Mouse (Mus musculus): ENCODE data around the gene 5730596B20Rik. TPM values are rescaled to one million over a fixed set of nuclear protein-coding genes. Genes with fewer than 3 reads are reported as not detected.

Gene 5730596B20Rik
- polyA plus RNA-seq, 1 experiment from 2014 or later = 0.10 TPM

DNA sequence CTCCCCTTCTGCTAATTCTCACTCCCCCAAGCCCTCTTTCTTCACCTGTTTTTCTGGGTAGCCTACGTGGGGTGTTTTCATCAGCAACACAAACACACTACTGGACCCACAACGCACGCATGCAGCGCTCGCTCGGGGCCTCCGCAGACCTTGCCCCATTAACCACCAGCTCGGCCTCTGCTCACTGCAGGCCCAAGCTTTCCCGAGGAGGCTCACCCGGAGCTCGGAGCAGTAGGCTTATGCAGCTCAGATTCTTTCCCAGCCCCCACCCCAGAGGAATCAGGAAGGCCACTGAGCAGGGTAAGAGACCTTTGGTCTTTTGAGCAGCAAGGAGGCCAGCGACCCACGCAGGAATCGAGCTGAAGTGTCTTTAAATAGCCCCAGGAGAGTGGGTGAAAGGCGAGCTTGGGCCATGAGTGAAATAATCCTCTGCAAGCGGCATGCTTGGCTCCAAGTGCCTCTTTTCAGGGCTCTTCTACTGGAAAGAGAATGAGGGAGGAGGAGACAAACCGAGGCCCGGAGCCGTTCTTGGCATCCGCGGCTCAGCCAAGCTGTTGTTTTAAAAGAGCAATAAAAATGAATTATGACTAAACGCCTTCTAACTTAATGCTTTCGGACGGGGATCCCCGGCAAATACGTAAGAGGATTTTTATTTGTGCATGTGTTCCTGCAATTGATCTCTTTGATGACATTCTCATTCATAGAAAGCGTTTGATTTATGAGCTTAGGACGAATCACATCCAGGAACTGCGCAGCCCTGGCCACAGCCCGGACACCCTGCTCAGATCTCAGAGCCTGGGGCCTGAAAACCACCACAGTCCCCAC lies 16.6 kb upstream of the 5730596B20Rik start:
- peak overlapping the region; percentile 67; the same call in 1 of the 2 replicates for H3K27ac ChIP-seq (replicated peaks; ENCODE audit: low read depth, low read length)
- 4% methylated on average over 30 of the region's 30 CpGs for WGBS
- H3K36me3 ChIP-seq (ENCODE audit: control insufficient read depth, insufficient read depth, low read length) = no peaks in the 10 kb centered on the region
- peaks cover 7% of the 10 kb centered on the region; the same call in 1 of the 2 replicates for H3K4me1 ChIP-seq (ENCODE audit: control insufficient read depth, insufficient read depth, low read length)
- H3K27me3 ChIP-seq (replicated peaks; ENCODE audit: control insufficient read depth, insufficient read depth, low read length) = peaks cover 97% of the 10 kb centered on the region
- H3K9ac ChIP-seq (ENCODE audit: low read depth, low read length) = peak overlapping the region; percentile 53; the same call in 1 of the 2 replicates
- DNase-seq (ENCODE audit: low spot score) = no peak
- H3K4me3 ChIP-seq (ENCODE audit: low read depth, low read length) = peak overlapping the region; percentile 62; the same call in 1 of the 2 replicates
- ATAC-seq (ENCODE audit: low read depth) = no peak
- H3K4me2 ChIP-seq (ENCODE audit: low read depth, low read length) = peak overlapping the region; percentile 99
- no peaks in the 10 kb centered on the region for H3K9me3 ChIP-seq (ENCODE audit: control insufficient read depth, low read length)

GRCm38 (mm10) chr6:52161336-52162092 lies 15.8 kb upstream of the 5730596B20Rik start:
- peak overlapping the region; percentile 62; the same call in 1 of the 2 replicates for H3K4me3 ChIP-seq (ENCODE audit: low read depth, low read length)
- no peak for DNase-seq (ENCODE audit: low spot score)
- H3K9me3 ChIP-seq (ENCODE audit: control insufficient read depth, low read length) = no peaks in the 10 kb centered on the region
- H3K4me2 ChIP-seq (ENCODE audit: low read depth, low read length) = peak overlapping the region; percentile 99; the same call in 1 of the 2 replicates
- H3K27ac ChIP-seq (replicated peaks; ENCODE audit: low read depth, low read length) = peak overlapping the region; percentile 67; the same call in 1 of the 2 replicates
- no peaks in the 10 kb centered on the region for H3K36me3 ChIP-seq (ENCODE audit: control insufficient read depth, insufficient read depth, low read length)
- H3K9ac ChIP-seq (ENCODE audit: low read depth, low read length) = peak overlapping the region; percentile 53; the same call in 1 of the 2 replicates
- no peak for ATAC-seq (ENCODE audit: low read depth)
- H3K4me1 ChIP-seq (ENCODE audit: control insufficient read depth, insufficient read depth, low read length) = peaks cover 7% of the 10 kb centered on the region; the same call in 1 of the 2 replicates
- WGBS = 2% methylated on average over 8 of the region's 8 CpGs
- peaks cover 98% of the 10 kb centered on the region for H3K27me3 ChIP-seq (replicated peaks; ENCODE audit: control insufficient read depth, insufficient read depth, low read length)

- H3K27ac ChIP-seq (replicated peaks; ENCODE audit: low read depth, low read length) = no peak overlapping the region; the same call in 1 of the 2 replicates
- no peak overlapping the region for H3K9ac ChIP-seq (ENCODE audit: low read depth, low read length)
Measured at GRCm38 (mm10) chr6:52162093-52162380, 15.3 kb upstream of the 5730596B20Rik start.

DNA sequence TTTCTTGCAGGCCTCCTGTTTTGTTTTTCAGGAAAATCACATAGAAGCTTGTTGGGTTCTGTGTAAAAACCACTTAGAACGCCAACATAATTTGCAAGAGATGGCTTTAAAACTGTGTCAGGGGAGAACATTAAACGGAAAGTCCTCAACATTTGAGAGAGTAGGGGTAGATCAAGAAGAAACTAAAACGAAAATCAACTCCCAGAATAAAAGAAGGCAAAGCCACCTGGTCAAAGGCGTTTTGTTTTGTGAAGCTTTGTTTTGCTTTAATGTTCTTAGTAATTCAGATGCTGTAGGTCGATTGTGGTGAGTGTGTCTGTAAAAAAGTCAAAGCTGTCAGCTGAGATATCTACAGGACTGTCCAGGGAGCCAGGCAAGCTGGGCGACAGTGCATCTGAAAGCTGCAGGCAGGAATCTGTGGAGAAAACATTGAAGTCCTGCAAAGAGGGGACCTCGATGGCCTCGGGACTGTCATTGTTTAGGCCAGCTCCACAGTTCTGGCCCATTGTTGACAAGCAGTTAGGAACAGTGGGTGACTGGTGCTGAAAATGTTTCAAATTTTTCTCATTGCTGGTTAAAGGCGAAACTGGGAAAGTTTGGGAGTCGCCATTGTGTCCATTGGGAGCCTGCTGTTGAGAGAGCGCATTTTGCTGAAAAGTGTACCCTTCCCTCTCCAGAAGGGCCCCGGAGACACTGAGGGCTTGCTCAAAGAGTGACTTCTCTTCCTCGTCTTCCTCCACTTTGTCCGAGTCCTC lies 14.5 kb upstream of the 5730596B20Rik start:
- 7% methylated on average over 14 of the region's 14 CpGs for WGBS
- peak overlapping the region; percentile 65; the same call in 1 of the 2 replicates for H3K9ac ChIP-seq (ENCODE audit: low read depth, low read length)
- ATAC-seq (ENCODE audit: low read depth) (no peak), DNase-seq (ENCODE audit: low spot score) (no peak)
- H3K4me2 ChIP-seq (ENCODE audit: low read depth, low read length) = peak overlapping the region; percentile 99; the same call in 1 of the 2 replicates
- peak overlapping the region; percentile 36 for H3K4me3 ChIP-seq (ENCODE audit: low read depth, low read length)
- peaks cover 7% of the 10 kb centered on the region; the same call in 1 of the 2 replicates for H3K4me1 ChIP-seq (ENCODE audit: control insufficient read depth, insufficient read depth, low read length)
- no peaks in the 10 kb centered on the region for H3K36me3 ChIP-seq (ENCODE audit: control insufficient read depth, insufficient read depth, low read length)
- peaks cover 98% of the 10 kb centered on the region for H3K27me3 ChIP-seq (replicated peaks; ENCODE audit: control insufficient read depth, insufficient read depth, low read length)
- H3K27ac ChIP-seq (replicated peaks; ENCODE audit: low read depth, low read length) = peak overlapping the region; percentile 83; the same call in 1 of the 2 replicates
- H3K9me3 ChIP-seq (ENCODE audit: control insufficient read depth, low read length) = no peaks in the 10 kb centered on the region

More at GRCm38 (mm10) chr6:52162093-52162380, 15.3 kb upstream of the 5730596B20Rik start:
- no peak overlapping the region for H3K4me3 ChIP-seq (ENCODE audit: low read depth, low read length)
- peaks cover 7% of the 10 kb centered on the region; the same call in 1 of the 2 replicates for H3K4me1 ChIP-seq (ENCODE audit: control insufficient read depth, insufficient read depth, low read length)
- no peaks in the 10 kb centered on the region for H3K9me3 ChIP-seq (ENCODE audit: control insufficient read depth, low read length)
- DNase-seq (ENCODE audit: low spot score) (no peak), ATAC-seq (ENCODE audit: low read depth) (no peak)
- WGBS = 4% methylated on average over 1 of the region's 1 CpGs
- H3K36me3 ChIP-seq (ENCODE audit: control insufficient read depth, insufficient read depth, low read length) = no peaks in the 10 kb centered on the region
- H3K27me3 ChIP-seq (replicated peaks; ENCODE audit: control insufficient read depth, insufficient read depth, low read length) = peaks cover 98% of the 10 kb centered on the region
- peak overlapping the region; percentile 99; the same call in 1 of the 2 replicates for H3K4me2 ChIP-seq (ENCODE audit: low read depth, low read length)

DNA sequence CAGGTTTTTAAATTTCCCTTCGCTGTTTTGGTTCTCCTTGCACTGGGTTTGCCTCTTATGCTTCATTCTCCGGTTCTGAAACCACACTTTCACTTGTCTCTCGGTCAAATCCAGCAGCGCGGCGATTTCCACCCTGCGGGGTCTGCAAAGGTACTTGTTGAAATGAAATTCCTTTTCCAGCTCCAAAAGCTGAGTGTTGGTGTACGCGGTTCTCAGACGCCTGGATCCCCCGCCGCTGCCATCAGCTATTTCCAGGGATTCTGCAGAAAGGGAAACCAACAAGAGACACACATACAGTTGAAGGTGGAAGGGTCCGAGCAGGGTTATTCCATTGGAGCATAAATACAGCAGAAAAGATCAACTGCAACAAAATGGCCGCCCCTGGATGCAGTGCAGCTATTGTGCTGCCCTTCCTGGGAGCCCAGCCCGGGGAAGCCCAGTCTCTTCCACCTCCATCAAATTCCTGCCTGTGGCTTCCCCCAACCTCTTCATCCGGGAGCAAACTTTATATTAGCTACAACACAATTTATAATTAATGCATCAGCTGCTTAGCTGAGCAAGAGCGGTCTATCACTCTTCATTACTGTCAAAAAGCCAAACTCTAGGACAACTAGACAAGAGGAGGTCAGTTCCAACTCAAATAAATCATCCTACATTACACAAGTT lies 13.8 kb upstream of the 5730596B20Rik start:
- no peaks in the 10 kb centered on the region for H3K36me3 ChIP-seq (ENCODE audit: control insufficient read depth, insufficient read depth, low read length)
- no peak for ATAC-seq (ENCODE audit: low read depth)
- H3K4me3 ChIP-seq (ENCODE audit: low read depth, low read length) = peak overlapping the region; percentile 36
- peaks cover 98% of the 10 kb centered on the region for H3K27me3 ChIP-seq (replicated peaks; ENCODE audit: control insufficient read depth, insufficient read depth, low read length)
- H3K4me2 ChIP-seq (ENCODE audit: low read depth, low read length) = peak overlapping the region; percentile 99; the same call in 1 of the 2 replicates
- DNase-seq (ENCODE audit: low spot score) = no peak
- H3K27ac ChIP-seq (replicated peaks; ENCODE audit: low read depth, low read length) = peak overlapping the region; percentile 83; the same call in 1 of the 2 replicates
- H3K4me1 ChIP-seq (ENCODE audit: control insufficient read depth, insufficient read depth, low read length) = peaks cover 4% of the 10 kb centered on the region; the same call in 1 of the 2 replicates
- H3K9me3 ChIP-seq (ENCODE audit: control insufficient read depth, low read length) = no peaks in the 10 kb centered on the region
- WGBS = 4% methylated on average over 17 of the region's 17 CpGs
- H3K9ac ChIP-seq (ENCODE audit: low read depth, low read length) = peak overlapping the region; percentile 65; the same call in 1 of the 2 replicates

DNA sequence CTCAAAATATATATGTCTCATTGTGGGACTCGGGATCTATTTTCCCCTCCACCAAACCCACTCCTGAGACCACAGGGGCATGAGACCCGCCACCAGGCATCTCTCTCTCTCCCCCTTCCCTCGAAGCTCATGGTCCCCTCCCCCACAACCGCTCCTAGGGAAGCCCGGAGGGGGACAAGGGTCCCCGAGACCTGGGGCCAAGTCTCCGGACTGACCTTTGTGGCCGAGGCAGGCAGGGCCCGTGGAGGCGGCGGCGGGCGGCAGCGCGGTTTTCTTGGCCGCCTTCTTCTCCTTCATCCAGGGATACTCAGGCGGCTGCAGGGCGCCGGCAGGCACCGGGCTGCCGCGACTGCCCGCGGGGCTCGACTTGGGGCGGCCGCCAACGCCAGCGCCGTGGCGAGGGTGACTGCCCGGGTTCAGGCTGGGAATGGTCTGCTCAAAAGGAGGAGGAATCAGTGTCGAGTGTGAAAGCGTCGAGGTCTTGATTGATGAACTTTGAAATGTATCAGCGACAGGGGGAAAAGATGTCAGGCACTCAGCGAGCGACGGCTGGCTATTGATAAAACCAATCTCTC lies 13.2 kb upstream of the 5730596B20Rik start:
- H3K4me1 ChIP-seq (ENCODE audit: control insufficient read depth, insufficient read depth, low read length) = no peaks in the 10 kb centered on the region
- peak overlapping the region; percentile 99; the same call in 1 of the 2 replicates for H3K4me2 ChIP-seq (ENCODE audit: low read depth, low read length)
- ATAC-seq (ENCODE audit: low read depth) (no peak), DNase-seq (ENCODE audit: low spot score) (no peak)
- under 1% methylated on average over 26 of the region's 39 CpGs for WGBS
- peak overlapping the region; percentile 36 for H3K4me3 ChIP-seq (ENCODE audit: low read depth, low read length)
- no peaks in the 10 kb centered on the region for H3K36me3 ChIP-seq (ENCODE audit: control insufficient read depth, insufficient read depth, low read length)
- peak overlapping the region; percentile 65 for H3K9ac ChIP-seq (ENCODE audit: low read depth, low read length)
- H3K27ac ChIP-seq (replicated peaks; ENCODE audit: low read depth, low read length) = peak overlapping the region; percentile 83; the same call in 1 of the 2 replicates
- H3K9me3 ChIP-seq (ENCODE audit: control insufficient read depth, low read length) = no peaks in the 10 kb centered on the region
- peaks cover 94% of the 10 kb centered on the region for H3K27me3 ChIP-seq (replicated peaks; ENCODE audit: control insufficient read depth, insufficient read depth, low read length)

GRCm38 (mm10) chr6:52164626-52165440 lies 12.5 kb upstream of the 5730596B20Rik start, which contains the start of gene Hoxa2:
TSS of gene Hoxa2 (minus strand) at chr6:52164831.
- Histone ChIP-seq H3K36me3 (ENCODE audit: control insufficient read depth, insufficient read depth, low read length) (no peaks in the 10 kb centered on the region), H3K27me3 (replicated peaks; ENCODE audit: control insufficient read depth, insufficient read depth, low read length) (peaks cover 92% of the 10 kb centered on the region), H3K4me3 (ENCODE audit: low read depth, low read length) (peak within 1 kb of the TSS; percentile 36), H3K9ac (ENCODE audit: low read depth, low read length) (peak within 1 kb of the TSS; percentile 65), H3K27ac (replicated peaks; ENCODE audit: low read depth, low read length) (peak within 1 kb of the TSS; percentile 83; the same call in 1 of the 2 replicates), H3K4me2 (ENCODE audit: low read depth, low read length) (peak within 1 kb of the TSS; percentile 99; the same call in 1 of the 2 replicates), H3K4me1 (ENCODE audit: control insufficient read depth, insufficient read depth, low read length) (no peaks in the 10 kb centered on the region), H3K9me3 (ENCODE audit: control insufficient read depth, low read length) (no peaks in the 10 kb centered on the region)
- no peak for DNase-seq (ENCODE audit: low spot score)
- WGBS = under 1% methylated on average over 25 of the region's 25 CpGs
- no peak for ATAC-seq (ENCODE audit: low read depth)
